Mouse (Mus musculus) frontal cortex, postnatal 10 days (tissue): ENCODE measurements around the gene Tead2.
"Not testable (repeated sequence)": the region's sequence is repeated elsewhere in the genome, so short reads cannot be mapped to it uniquely, and the experiment has no call there.

Experiments used
- DNase-seq, 2 experiments: peaks; one replicate each; pipeline ENCODE4 v3.0.0; 2022; ENCODE audit warnings: low spot score in 2 of 2, mixed read lengths in 1 of 2

Gene Tead2

GRCm38 (mm10) chr7:45228548-45228947 lies 13.0 kb downstream of the Tead2 start:
- DNase-seq: no peak

- DNase-seq: no peak
These were observed 13.5 kb downstream of the Tead2 start for GRCm38 (mm10) chr7:45229046-45229445.

- DNase-seq: no peak
These were observed 14.1 kb downstream of the Tead2 start for GRCm38 (mm10) chr7:45229459-45230203.

GRCm38 (mm10) chr7:45231192-45231591 lies 15.6 kb downstream of the Tead2 start:
- DNase-seq: no peak

GRCm38 (mm10) chr7:45231941-45232340 lies 16.4 kb downstream of the Tead2 start:
- no peak for DNase-seq

GRCm38 (mm10) chr7:45232716-45233465 lies 17.3 kb downstream of the Tead2 start:
- DNase-seq: no peak

- DNase-seq: peak; percentile 44 to 79
These were observed 18.2 kb downstream of the Tead2 start for GRCm38 (mm10) chr7:45233580-45234332.

GRCm38 (mm10) chr7:45234333-45234841 lies 18.8 kb downstream of the Tead2 start:
- DNase-seq: no peak

GRCm38 (mm10) chr7:45234922-45235571 lies 19.5 kb downstream of the Tead2 start:
- DNase-seq: no peak

- no peak for DNase-seq
These were observed 20.2 kb downstream of the Tead2 start for GRCm38 (mm10) chr7:45235656-45236180.

- no peak for DNase-seq
These were observed 22.5 kb downstream of the Tead2 start for GRCm38 (mm10) chr7:45237747-45238699.

- no peak for DNase-seq
These were observed 23.4 kb downstream of the Tead2 start, which contains the start of gene Cd37 for GRCm38 (mm10) chr7:45238723-45239496. Gene Cd37, minus strand, starts transcription at chr7:45239115.

GRCm38 (mm10) chr7:45240109-45240508 lies 24.6 kb downstream of the Tead2 start:
- DNase-seq: no peak

GRCm38 (mm10) chr7:45240633-45241388 lies 25.3 kb downstream of the Tead2 start, which contains the start of gene Slc6a16:
Gene Slc6a16, plus strand, starts transcription at chr7:45241085.
- peak; percentile 55 to 61 for DNase-seq

- no peak for DNase-seq
These were observed 25.8 kb downstream of the Tead2 start for GRCm38 (mm10) chr7:45241389-45241749.

GRCm38 (mm10) chr7:45247666-45248065 lies 32.1 kb downstream of the Tead2 start:
- DNase-seq: no peak

GRCm38 (mm10) chr7:45253806-45254205 lies 38.3 kb downstream of the Tead2 start:
- no peak for DNase-seq

GRCm38 (mm10) chr7:45255822-45256221 lies 40.3 kb downstream of the Tead2 start:
- DNase-seq: not testable (repeated sequence)
